Mouse (Mus musculus): Measurements from ENCODE around the gene Cnot8.
"Not testable (repeated sequence)": the region's sequence is repeated elsewhere in the genome, so short reads cannot be mapped to it uniquely, and the experiment has no call there.

Gene Cnot8

GRCm38 (mm10) chr11:58103697-58104306 lies at the start of gene Cnot8:
Gene Cnot8, plus strand, starts transcription at chr11:58104153.
- peak; percentile 98 for DNase-seq (ENCODE audit: low read depth, low spot score)

- DNase-seq (ENCODE audit: low read depth, low spot score) = peak; percentile 54
Observed at GRCm38 (mm10) chr11:58057455-58057854, 46.5 kb upstream of the Cnot8 start.

GRCm38 (mm10) chr11:58059752-58060151 lies 44.2 kb upstream of the Cnot8 start:
- not testable (repeated sequence) for DNase-seq (ENCODE audit: low read depth, low spot score)

DNA sequence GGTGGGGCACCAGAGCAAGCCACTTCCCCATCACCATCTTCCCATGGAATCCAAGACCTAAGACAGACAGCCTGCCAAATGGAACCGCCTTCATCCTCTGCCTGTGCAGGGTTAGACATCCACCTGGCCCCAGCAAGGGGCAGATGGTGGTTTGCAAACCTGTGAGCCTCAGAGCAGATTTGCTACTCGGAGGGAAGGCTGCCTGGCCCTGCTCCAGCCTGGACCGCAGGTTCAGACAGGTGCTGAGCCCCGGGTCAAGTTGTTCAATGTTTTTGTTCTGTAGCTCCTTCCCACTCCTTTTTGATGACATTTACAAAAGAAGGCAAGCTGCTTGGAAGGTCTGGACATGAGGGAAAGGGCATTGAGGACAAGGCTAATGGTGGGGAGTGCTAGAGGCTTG lies 42.7 kb upstream of the Cnot8 start:
- not testable (repeated sequence) for DNase-seq (ENCODE audit: low read depth, low spot score)

DNA sequence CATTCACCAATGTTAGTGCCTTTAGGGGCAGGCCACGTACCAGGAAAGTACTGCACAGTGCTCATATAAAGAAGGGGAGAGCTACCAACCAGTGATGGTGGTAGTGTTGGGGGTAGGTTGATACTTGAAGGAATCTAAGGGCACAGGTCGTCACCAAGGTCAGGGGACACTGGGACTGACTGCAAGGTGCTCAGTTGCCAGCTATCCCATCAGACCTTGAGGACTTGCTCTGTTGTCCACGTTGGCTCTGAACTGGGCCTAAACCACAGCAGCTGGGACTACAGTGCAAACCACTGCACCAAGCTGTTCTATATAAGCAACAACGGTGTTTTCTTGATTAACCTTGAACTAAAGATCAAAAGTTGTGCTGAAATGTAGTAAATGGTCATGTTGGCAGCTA lies 41.4 kb upstream of the Cnot8 start:
- no peak for DNase-seq (ENCODE audit: low read depth, low spot score)

- DNase-seq (ENCODE audit: low read depth, low spot score) = no peak
Observed at GRCm38 (mm10) chr11:58065025-58065424, 38.9 kb upstream of the Cnot8 start.

- no peak for DNase-seq (ENCODE audit: low read depth, low spot score)
Observed at GRCm38 (mm10) chr11:58072978-58073377, 31.0 kb upstream of the Cnot8 start.

GRCm38 (mm10) chr11:58077270-58077669 lies 26.7 kb upstream of the Cnot8 start:
- no peak for DNase-seq (ENCODE audit: low read depth, low spot score)

DNA sequence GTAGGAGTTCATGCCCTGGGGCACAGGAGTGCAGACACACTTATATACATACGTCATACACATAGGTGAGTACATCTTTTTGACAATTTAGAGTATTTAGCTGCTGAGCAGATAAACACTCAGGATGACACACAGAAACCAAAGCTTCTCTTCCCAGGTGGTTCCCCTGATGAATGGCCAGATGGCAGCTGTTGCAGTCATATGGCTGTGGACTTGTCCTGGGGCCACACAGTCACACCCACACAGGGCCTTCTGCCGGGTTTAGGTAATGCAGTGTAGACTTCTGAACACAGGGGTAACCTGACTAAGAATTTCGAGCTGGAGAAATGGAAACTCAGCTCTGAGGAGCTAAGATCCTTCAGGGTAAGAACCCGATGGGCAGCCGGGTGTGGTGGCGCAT lies 22.2 kb upstream of the Cnot8 start:
- no peak for DNase-seq (ENCODE audit: low read depth, low spot score)

DNA sequence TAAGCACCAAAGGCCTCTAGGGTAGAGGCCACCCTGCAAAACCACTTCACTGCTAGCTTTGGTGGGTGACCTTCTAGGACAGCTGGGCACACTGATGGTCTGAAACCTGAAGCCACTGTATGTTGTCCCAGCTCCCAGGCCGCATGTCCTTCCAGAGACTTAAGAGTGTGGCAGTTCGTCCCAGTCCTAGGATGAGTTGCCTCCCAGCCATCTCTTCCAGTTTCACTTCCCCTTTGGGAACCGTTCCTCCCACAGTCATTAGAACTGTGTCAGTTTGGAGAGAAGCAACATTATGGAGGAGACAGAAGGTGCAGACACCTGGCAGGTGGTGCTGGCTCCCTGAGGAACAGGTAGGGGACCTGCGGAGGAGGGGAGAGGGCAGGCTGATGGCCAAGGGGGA lies 11.4 kb upstream of the Cnot8 start:
- DNase-seq (ENCODE audit: low read depth, low spot score) = no peak

DNA sequence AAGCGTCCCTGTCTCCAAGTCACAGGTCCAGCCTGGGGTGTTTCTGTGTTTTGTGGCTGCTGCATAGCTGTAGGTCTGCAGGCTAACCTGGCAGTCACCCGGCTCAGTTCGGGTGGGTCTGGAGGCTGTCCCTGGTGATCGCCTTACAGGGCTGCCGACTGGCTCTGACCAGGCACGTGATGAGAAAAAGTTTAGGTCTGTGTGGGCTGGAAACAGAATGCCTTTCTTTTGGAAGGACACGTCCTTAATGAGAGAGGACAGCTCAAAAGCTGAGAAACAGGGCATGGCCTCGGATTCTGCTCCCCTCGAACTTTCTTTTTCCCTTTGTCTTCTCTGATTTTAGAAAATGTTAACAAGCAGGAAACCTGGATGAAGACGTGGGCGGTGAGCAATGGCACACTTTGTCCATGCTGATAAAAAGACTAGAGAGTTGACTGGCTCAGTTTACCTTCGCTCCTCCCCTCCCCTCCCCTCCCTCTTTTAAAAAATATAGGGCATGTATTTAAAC lies 10.9 kb upstream of the Cnot8 start, which contains the start of gene Gm12248:
Gene Gm12248 (minus strand): TSS at position 114 of the 508 bp plus-strand sequence.
- no peak for DNase-seq (ENCODE audit: low read depth, low spot score)

- DNase-seq (ENCODE audit: low read depth, low spot score) = no peak
Observed at GRCm38 (mm10) chr11:58094766-58095165, 9.2 kb upstream of the Cnot8 start.

DNA sequence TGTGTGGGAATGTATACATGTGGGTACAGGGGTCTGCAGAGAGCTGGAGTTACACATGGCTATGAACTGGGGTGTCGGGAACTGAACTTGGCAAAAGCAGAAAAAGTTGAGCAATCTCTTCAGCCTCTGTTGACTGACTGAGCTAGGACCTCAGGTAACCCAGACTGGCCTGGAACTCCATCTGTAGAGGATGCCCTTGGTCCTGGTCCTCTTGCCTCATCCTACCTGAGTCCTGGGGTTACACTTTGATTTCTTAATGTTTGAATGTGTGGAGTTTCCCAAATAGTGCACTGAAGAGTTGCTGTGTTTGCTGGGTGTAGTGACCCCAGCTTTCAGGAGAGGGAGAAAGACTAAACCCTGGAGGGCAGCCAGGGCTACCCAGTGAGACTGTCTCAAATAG lies 8.4 kb upstream of the Cnot8 start:
- no peak for DNase-seq (ENCODE audit: low read depth, low spot score)

GRCm38 (mm10) chr11:58096160-58096559 lies 7.8 kb upstream of the Cnot8 start:
- DNase-seq (ENCODE audit: low read depth, low spot score) = peak; percentile 76

DNA sequence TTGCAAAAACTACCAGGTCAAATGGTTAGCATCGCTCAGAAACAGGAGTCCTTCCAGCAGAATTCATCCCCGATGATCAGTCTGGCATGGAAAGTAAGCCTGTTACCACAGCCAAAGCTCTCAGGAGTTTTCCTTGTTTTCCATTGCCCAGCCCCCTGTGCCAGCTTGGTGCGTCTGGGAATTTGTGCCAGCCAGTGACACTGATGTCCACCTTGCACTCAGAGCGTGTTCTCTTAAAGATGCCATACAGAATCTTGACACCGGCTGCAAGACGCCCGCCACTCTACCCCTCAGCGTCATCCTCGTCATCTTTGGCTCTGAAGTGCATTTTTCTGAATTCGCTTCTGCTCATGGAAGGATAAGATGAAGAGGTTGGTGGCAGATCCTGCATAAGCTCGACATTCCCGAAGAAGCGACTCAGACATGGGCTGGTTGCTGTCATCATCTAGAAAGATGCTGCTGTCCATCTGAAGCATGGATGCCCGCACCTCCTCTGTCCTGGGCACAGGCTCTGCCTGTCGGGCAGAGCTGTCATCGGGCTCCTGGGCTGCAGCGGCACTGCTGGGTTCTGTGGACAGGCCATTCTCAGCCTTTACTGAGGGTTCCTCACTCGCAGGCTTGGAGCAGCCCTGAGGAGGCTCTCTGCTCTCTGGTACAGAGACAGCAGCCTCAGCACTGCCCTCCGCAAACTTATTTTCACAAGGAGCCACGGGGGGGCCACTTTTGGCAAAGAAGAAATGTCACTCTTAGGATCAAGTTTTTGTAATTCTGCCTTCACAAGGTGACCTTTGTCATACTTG lies 6.9 kb upstream of the Cnot8 start:
- no peak for DNase-seq (ENCODE audit: low read depth, low spot score)

DNA sequence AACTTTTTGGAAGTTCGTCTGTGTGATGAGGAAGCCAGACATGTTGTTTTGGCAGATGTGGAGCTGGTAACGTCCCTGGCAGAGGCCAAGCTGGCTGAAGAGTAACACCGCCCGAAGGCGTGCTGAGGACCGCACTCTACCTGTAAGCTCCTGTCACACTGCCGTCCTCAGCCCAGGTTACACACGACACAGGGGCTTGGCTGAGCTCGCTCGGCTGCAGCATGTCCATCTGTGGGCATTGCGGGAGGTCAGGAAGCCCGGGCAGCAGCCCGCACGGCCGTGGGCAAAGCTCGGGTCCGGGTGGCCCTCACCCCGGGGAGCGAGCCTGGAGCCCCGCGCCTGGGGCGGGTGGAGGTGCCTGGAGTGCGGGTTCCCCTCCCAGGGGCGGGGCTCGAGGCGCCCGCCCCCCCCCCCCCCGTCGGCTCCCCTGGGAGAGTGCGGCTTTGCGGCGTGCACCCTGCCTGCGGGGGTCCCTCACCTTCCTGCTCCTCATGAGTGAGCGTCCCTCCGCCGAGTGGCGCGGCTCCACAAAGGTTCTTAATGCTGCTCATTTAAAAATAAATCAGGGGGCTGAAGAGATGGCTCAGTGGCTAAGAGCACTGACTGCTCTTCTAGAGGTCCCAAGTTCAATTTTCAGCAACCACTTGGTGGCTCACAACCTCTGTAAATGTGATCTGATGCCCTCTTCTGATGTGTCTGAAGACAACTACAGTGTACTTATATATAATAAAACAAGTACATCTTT lies 6.2 kb upstream of the Cnot8 start:
- DNase-seq (ENCODE audit: low read depth, low spot score) = peak; percentile 53

- not testable (repeated sequence) for DNase-seq (ENCODE audit: low read depth, low spot score)
Observed at GRCm38 (mm10) chr11:58098366-58098720, 5.6 kb upstream of the Cnot8 start.

- no peak for DNase-seq (ENCODE audit: low read depth, low spot score)
Observed at GRCm38 (mm10) chr11:58100006-58100405, 3.9 kb upstream of the Cnot8 start.

DNA sequence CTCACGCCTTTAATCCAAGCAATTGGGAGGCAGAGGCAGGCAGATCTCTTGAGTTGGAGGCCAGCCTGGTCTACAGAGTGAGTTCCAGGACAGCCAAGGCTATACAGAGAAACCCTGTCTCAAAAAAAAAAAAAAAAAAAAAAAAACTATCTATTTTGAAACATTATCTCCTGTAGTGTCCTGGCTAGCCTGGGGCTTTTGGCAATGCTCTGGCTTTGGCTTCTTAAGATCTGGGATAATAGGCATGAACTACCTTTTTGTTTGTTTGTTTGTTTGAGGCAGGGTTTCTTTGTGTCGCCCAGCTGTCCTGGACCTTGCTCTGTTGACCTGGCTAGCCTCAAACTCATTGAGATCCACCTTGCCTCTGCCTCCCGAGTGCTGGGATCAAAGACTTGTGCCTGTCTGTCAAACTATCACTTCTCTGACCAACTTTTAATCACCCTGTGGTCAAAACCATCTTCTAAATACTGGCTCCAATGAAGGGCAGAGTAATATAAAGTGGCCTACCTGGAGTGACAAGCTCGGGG lies 2.7 kb upstream of the Cnot8 start:
- no peak for DNase-seq (ENCODE audit: low read depth, low spot score)

DNA sequence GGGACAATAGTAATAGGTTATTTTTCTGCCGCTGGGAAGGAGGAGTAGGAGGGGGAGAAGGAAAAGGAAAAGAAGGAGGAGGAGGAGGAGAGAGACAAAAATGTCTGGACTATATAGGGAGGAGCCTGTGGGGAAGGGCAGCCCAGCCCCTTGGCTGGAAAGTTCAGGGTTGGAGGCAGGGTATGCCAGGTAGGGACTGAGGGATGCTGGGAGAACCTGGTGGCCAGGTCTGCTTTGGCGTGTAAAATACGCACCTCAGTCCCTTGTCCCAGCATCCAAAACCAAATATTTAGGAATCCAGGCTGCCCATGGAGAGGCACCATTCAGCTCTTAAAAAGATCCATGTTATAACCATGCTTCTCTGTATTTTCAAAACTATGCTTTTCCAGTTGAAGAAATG lies 1.8 kb upstream of the Cnot8 start:
- DNase-seq (ENCODE audit: low read depth, low spot score) = no peak

- peak; percentile 65 for DNase-seq (ENCODE audit: low read depth, low spot score)
Observed at GRCm38 (mm10) chr11:58102581-58103343, 1.2 kb upstream of the Cnot8 start.
